Mouse (Mus musculus): Measurements from ENCODE around the gene Tcp11.

The Tcp11 gene

DNA sequence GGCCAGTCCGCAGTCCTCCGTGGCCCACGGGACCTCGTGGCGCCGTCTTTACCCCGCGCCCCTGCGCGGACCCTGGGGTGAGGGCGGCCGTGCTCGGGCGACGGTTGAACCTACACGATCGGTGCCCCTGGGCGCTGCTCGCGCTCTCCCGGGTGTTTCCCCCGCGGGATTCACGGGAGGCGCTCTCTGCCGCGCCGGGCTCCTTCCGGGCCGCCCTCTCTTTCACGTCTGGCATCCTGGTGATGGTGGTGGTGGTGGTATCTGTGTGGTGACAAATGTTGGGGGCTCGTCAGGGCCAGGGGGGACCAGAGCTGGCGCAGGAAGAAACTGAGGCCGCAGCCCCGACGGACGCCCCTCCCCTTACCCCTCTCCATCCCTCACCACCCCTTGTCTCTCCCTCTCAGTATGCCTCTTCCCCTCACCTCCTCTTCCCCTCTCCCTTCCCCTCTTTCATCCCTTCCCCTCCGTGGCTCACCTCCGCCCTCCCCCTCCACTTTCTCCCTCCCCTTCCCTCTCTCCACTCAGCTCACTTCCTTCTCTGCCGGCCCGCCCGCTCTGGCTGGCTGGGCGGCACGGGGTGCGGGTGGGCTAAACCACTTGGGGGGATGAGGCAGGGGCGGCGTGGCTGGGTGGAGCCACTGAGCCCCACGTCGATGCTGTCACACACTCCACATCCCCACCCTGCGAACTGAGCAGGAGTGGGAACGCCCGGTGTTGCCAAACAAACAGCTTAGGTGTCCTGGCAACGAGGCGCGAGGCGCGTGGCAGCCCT lies at the start of gene Tcp11:
Gene Tcp11 (minus strand): TSS at position 595 of the 772 bp plus-strand sequence.
- DNase-seq (ENCODE audit: low read depth) = no peak

DNA sequence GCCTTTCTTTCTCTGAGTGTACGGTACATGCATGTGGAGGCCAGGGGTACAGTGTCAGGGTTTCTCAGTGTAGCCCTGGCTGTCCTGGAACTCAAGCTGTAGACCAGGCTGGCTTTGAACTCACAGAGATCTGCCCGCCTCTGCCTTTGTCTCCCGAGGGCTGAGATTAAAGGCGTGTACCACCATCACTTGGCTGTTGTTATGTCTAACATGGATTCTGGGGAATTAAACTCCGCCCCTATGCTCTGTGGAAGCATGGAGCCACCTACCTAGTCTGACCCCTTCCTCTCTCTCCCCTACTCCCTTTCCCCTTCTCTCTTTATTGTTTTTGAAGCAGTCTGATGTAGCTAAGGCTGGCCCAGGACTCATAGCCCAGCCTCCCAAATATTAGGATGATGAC lies 49.4 kb upstream of the Tcp11 start:
- DNase-seq (ENCODE audit: low read depth) = no peak

DNA sequence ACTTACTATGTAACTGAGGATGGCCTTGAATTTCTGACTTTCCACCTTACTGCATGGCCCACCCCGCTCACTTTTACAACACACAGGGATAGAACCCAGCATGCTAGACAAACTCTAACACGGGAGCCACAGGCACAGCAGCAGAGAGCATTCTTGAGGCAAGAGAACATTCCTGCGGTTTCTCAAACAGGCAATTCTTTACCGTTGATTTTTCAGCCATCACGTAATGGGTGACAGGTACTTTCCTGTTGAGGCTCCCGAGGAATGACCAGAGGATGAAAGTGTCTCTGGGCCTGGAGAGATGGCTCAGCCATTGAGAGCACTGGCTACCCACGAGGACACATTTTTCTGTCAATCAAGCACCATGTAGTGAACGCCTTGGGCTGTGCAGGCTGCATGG lies 43.9 kb upstream of the Tcp11 start:
- peak; percentile 33 for DNase-seq (ENCODE audit: low read depth)

DNA sequence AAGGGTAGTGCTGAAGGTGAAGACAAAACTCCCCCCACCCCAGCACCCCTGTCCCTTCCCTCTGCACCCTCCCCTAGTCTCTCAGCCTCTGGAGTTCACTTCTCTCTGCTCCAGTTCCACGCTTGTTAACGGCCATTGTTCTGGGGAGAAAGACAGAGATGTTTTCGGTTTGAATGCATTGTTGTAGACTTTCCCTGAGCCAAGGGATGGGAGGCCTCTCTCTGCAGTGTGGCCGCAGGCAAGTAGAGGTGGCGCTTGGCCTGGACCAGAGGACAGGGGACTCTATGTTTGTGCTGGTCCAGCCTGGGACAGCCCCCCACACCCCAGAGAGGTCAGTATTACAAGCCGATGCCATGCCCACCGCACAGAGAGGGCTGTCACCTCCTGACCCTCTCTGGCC lies 43.2 kb upstream of the Tcp11 start:
- DNase-seq (ENCODE audit: low read depth) = no peak

DNA sequence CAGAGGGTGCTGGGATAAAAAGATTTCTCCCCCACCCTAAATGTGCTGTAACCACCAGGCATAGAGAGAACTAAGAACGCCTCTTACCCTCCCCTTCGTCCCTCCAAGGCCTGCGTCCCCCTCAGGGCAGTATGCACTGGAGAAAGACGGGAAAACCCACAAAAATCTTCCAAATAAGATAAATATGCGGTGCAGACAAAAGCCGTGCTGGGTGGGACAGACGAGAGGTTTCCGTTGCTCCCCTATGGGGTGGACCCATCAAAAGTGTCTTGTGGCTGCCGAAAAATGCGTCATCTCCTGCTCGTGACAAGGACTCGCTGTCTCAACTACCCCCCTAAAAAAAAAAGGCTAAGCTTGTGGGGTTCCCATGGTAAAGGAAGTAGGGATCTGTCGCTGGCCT lies 42.5 kb upstream of the Tcp11 start:
- DNase-seq (ENCODE audit: low read depth) = no peak

DNA sequence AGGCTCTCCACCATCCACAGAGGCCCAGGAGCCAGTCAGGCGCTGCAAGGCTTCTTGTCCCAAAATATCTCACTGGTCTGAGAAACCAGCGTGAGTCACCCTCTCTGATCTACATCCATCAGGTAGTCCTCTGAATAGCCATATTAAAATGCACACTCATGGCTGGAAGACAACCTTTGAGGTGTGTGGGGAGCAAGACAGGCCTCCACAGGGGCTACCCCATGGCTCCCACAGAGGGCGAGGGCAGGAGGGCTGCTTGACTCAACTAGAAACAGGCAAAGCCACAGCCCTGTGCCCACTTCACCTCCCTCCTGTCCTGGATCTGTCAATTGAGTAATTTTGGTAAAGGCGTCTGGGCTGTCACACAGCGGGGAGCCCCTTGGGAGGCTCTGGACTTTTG lies 40.0 kb upstream of the Tcp11 start:
- DNase-seq (ENCODE audit: low read depth) = no peak

DNA sequence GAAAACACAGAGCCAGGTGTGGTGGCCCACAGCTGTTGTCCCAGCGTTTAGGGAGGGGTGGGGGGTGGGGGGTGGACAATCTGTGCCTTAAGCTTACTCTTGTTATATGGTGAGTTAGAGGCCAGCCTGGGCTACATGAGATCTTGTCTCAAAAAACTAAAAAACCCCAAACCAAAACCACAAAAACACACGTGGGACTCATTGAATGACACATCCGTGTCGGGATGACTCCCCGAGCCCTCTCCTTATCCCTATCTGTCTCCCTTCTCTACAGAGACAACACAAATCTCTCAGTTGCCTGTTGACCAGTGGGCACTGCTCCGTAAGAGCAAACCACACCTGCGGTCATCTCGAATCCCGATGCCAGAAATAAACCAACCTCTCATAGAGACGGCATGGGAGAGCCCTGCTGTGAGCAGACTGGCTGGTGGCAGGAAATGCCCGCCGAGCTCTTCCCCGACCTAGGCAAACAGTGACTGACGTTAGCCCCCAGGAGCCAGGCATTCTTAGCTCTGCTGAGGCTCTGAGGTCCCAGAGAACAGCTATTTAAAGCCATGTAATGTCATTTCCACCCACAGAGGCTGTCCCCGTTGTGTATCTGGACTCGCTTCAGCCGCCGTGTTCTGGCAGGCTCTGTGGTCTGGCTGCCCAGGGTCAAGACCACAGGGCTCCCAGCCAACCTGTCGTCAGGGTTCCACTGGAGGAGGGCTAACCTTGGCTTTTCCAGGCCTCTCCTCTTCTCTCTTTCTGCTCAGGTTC lies 37.2 kb upstream of the Tcp11 start:
- DNase-seq (ENCODE audit: low read depth) = no peak

DNA sequence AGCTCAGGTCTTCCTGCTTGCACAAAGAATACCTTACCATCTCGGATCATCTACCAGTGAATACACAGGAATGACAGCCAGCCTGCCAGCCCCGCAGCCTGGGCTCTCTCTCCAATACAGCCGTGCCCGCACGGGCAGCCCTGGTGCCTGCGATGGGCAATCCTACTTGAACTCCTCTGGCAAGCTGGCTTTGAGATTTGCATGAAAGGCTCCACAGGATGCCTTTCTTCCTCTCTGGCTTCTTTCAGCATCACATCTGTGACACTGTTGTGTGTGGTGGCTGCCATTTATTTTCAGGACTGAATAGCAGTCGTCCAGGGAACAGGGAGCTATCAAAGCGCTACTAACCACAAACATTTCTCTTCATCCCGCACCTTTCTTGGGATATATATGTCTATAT lies 35.9 kb upstream of the Tcp11 start:
- DNase-seq (ENCODE audit: low read depth) = no peak

DNA sequence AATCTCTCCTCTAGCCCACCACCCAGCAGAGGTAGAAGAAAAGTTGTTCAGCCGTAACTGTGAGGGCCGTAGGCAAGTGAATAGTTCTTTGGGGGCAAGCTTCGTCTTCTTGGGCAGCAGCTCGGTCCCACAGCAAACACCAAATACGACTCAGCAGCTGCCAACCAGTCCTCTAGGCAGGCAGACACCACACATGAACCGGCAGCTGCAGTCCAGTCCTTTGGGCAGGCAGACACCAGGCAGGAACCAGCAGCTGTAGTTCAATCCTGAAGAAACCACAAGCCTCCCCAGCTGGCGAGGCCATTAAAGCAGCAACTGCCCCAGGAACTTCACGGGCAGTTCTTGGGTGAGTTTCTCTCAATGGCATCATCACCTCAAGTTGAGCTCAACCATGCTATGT lies 31.8 kb upstream of the Tcp11 start:
- no peak for DNase-seq (ENCODE audit: low read depth)

DNA sequence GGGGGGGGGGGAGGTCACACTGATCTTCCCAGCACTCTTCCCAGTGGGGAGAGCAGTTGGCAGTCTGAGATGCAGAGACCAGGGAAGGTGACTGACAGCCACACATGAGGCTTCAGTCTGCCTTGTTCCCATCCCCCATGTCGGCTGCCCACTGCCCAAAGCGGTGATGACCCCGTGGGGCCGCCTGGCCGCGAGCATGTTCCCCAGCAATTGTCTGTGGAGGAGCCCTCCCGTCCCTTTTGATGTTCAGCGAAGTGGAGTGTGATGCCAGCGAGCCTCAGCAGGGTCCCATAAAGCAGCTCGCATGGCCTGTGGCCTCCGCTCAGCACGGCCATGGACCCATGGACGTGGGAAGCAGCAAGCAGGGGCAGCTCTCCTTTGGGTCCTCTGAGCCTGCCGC lies 26.8 kb upstream of the Tcp11 start:
- no peak for DNase-seq (ENCODE audit: low read depth)

DNA sequence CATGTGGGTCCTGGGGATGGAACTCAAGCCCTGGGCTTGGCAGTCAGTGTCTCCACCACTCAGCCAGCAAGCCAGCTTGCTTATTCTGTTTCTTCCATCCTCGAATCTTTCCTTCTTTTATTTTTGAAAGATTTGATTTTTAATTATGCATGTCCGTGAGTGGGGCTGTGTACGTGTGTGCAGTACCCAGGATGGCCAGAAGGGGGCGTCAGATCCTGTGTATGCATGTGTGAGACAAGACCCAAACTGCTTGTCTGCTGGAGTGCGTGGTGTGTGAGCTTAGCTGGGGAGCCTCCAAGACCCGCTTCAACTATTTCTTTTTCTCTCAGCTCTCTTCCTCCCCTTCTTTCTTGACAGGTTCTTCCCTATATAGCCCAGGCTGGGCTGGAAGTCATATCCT lies 25.9 kb upstream of the Tcp11 start:
- DNase-seq (ENCODE audit: low read depth) = no peak

DNA sequence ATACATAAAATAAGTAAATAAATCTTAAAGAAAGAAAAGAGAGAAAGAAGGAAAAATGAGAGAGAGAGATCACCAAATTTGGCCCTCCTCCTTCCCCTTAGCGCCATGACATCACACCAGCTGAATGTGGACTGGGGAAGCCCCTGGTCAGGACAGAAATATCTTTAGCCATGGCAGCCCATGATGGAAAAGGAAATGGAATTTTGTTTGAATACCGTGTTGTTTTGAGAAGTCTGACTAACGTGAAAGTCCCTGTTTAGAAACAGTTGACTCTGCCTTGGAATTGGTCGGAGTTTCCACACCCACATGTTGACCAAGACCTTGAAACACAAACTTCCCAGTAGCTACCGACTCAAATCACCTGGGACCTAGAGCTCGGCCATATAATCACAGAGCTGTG lies 24.0 kb upstream of the Tcp11 start:
- peak; percentile 22 for DNase-seq (ENCODE audit: low read depth)

DNA sequence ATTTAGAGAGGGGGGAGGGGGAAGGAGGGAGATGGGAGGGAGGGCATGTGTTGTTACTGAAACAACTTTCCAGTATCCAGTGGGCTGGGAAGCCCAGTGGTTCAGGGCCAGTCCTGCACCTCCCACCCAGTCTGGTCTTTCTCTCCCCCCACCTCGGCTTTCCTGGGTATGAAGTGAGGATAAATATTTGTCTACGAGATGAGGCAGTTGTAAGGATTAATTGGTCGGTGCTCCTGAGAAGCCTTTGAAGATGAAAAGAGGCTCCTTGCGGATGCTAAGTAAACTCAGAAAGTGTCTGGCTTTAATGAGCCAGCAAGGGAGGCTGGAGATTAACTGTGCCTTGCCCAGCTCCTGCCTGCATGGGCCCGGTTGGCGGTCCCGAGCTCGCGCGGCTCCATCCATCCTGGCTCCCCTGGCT lies 21.5 kb upstream of the Tcp11 start:
- DNase-seq (ENCODE audit: low read depth) = no peak

DNA sequence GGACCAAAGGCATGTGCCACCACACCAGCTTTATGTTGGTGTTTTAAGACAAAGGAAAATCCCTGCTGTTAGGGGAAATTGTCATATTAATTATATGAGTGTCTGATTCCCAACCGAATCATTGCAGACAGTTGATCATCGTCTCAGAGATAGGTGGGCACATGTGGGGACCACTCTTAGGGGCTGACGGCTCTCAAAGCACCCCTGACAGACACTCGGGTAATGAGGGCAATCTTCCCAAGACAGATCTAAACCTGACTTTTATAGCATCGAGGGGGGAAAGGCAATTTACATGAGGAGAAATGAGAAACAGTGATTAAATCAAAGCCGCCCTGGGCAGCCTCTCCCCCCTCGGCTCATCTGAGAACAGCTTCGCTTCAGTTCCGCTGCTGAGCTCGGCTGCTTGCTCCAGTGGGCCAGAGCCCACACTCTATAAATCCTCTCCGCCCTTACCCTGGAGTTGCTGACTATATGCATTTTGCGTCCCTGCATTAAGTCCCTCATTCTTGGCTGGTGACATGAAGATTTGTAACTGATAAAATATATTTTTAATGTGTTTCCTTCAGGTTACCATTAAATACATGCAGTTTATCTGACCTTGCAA lies 20.9 kb upstream of the Tcp11 start:
- no peak for DNase-seq (ENCODE audit: low read depth)

DNA sequence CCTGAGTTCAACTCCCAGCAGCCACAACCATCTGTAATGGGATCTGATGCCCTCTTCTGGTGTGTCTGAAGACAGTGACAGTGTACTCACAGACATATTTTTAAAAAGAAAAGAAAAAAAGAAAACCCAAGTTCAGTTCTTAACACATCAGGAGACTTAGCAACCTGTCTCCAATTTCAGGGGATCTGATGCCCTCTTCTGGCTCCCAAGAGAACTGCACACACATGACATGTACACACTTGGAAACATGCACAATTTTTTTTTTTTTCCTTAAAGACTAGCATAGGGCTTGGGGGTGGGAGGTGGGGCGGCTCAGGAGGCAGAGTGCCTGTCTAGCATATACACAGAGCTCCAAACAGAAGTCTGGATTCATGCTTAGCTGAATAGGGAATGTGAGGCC lies 20.2 kb upstream of the Tcp11 start:
- DNase-seq (ENCODE audit: low read depth) = peak; percentile 27

DNA sequence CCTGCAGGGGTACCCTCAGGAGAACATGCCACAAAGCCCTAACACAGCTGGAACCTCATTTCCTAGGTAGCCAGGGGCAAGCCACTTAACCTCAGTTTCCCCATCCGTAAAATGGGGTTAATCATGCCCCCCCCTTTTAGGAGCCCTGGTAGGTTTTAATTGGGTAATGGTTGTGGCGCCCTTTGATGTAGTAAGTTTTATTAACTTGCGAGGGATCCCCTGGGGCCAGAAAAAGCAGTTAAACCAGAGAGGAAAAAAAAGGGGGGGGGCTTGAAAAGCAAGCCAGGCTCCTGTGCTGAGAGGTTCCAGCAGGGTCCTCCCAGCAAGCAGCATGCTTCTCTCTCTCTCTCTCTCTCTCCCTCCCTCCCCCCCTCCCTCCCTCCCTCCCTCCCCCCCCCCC lies 18.6 kb upstream of the Tcp11 start:
- no peak for DNase-seq (ENCODE audit: low read depth)

DNA sequence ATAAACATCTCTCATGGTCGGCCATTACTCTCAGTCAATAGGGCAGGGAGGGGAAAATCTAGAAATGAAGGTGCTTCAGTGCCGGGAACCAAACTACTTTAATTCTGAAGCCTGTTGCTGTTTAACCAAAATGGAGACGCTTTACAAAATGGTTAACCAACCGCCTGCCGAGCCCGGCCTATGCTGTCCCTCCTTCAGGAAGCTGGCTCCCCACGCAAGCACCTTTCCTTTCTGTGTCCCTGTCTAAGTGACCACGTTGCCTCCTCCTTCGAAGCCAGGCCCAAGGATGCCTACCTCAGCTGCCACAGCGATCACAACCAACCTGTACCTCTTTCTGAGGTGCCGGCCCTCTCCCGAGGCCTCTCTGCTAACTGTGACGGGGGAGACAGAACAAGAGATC lies 16.9 kb upstream of the Tcp11 start:
- no peak for DNase-seq (ENCODE audit: low read depth)

DNA sequence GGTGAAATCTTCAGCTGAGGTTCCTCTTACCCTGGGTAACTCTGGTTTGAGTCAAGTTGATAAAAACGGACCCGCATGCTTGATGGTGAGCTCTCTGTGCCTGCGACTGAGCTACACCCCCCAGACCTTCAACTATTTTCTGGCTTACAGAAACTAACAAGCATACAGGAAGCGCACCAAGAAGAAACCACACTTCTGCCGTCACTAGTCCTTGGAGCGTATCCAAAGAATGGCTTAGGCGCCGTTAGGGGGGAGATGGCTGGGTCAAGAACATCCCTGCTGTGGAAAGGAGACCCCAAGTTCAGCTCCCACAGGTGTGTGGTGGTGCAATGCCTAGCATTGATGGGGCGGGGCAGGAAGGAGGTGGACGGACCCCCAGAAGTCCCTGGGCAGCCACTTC lies 16.0 kb upstream of the Tcp11 start:
- no peak for DNase-seq (ENCODE audit: low read depth)

DNA sequence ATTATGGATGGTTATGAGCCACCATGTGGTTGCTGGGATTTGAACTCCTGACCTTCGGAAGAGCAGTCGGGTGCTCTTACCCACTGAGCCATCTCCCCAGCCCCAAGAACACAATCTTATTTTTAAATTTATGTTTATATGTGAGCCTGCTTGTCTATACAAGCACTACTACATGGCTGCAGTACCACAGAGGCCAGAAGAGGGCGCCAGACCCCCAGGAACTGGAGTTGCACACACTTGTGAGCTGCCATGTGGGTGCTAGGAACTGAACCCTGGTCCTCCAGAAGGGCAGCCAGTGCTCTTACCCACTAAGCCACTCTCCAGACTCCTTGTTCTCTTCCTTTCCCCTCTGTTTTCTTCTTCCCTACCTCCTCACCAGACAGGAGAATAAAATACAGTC lies 13.4 kb upstream of the Tcp11 start:
- DNase-seq (ENCODE audit: low read depth) = no peak

DNA sequence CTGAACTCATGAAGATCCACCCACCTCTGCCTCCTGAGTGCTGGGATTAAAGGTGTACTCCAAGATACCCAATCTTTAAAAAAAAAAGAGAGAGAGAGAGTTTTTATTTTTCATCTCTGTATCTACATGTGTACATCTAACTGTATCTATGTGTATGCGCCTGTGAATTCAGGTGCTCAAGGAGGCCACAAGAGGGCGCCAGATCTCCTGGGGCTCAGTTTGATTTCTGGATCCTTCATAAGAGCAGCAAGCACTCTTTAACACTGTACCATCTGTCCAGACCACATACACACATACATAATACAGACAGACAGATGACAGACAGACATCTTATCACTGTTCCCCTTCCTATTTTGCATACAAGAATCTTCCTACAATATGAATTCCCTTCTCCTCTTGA lies 11.9 kb upstream of the Tcp11 start:
- DNase-seq (ENCODE audit: low read depth) = peak; percentile 28

DNA sequence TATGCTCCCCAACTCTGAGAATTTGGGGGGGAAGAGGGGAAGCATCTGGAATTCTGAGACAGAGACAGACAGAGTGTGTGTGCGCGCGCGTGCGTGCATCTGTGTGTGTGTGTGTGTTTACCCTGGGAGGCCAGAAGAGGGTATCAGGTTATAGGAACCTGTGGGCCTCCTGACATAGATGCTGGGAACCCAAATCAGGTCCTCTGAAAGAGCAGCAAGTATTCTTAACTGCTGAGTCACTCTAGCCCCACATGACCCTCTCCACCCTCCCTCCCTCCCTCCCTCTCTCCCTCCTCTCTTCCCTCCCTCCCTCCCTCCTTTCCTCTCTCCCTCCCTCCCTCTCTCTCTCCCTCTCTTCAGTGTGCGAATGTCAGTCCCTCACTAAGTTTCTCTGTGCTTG lies 8.3 kb upstream of the Tcp11 start:
- no peak for DNase-seq (ENCODE audit: low read depth)

DNA sequence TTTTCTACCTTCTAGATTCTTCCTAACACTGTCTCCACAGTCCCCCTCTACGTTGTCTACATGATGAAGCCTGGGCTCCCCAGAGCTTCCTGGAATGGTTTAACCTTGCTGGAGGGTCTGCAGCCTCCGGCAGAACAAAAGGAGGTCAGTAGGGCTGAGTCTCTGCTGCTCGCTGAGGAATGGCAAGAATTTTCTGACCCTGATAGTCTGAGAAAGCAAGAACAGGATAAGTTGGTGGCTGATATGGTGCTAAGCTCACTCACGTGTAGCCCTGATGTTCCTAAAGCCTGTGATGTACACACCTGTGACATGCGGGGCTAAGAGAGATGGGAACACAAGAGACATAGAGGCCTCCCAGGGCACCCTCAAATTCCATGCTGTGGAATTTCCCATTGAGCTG lies 7.0 kb upstream of the Tcp11 start:
- DNase-seq (ENCODE audit: low read depth) = no peak

DNA sequence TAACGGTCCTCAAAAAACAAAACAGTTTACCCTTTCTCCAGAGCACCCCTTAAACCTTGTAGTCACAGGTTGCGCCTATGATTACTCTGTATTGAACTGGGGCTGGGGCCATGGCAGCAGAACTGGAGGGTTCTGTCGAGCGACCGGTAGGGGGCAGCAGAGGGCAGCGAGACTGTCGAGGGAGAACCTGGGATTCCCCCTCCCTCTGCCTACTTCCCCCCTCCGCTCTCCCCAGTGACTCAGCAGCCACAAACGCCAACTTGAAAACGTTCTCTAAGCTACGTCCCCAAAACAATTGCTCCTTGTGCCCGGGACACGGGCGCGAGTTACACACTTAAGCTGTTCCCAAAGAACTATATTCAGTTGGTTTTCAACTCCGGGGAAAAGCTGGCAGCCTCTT lies 4.5 kb upstream of the Tcp11 start:
- peak; percentile 93 for DNase-seq (ENCODE audit: low read depth)
